Mouse (Mus musculus) neutrophil, adult 5-6 weeks (primary cell): ENCODE results near the gene Tiam2. TPM values are rescaled to one million over a fixed set of nuclear protein-coding genes. Genes with fewer than 3 reads are reported as not detected.

Experiments used
- total RNA-seq: library from RNA; stranded (forward); fragments of 200-1000 nt; gene quantifications from 2 replicates; pipeline ENCODE4 v1.2.3, GENCODE M21; 2017

Tiam2 gene
- total RNA-seq, 1 experiment from 2014 or later = 11.2 TPM

Other genes with a start within 250 kb of the Tiam2 start
- gene Scaf8, start 211.6 kb upstream of the Tiam2 start, total RNA-seq = 86.3 and 88.1 TPM in 2 replicates
- 1.5 TPM in 1 of 2 replicates, not detected in the other for gene Cldn20, start 206.0 kb downstream of the Tiam2 start, total RNA-seq
- 7.4 and 8.2 TPM in 2 replicates for gene Tfb1m, start 231.2 kb downstream of the Tiam2 start, total RNA-seq